Mouse (Mus musculus) testis, adult 2 months (tissue): Measurements from ENCODE around the gene Rarb. TPM values are rescaled to one million over a fixed set of nuclear protein-coding genes. Genes with fewer than 3 reads are reported as not detected.

Experiments
- H3K27ac ChIP-seq: fragments of 200-500 bp; 2 replicates; pipeline ENCODE4 v1.5.1; 2012; ENCODE audit warnings: low read depth, low read length; ENCODE audit not compliant: control insufficient read depth, insufficient read depth
- H3K27me3 ChIP-seq: fragments of 200-500 bp; 2 replicates; pipeline ENCODE4 v1.6.1; 2012; ENCODE audit warnings: mild to moderate bottlenecking, low read length, moderate library complexity; ENCODE audit not compliant: control insufficient read depth, insufficient read depth
- H3K36me3 ChIP-seq: fragments of 200-500 bp; 2 replicates; pipeline ENCODE4 v1.6.1; 2012; ENCODE audit warnings: mild to moderate bottlenecking, low read length; ENCODE audit not compliant: control insufficient read depth, insufficient read depth
- H3K4me1 ChIP-seq: fragments of 200-500 bp; 2 replicates; pipeline ENCODE4 v1.6.1; 2012; ENCODE audit warnings: low read length; ENCODE audit not compliant: control insufficient read depth, insufficient read depth
- H3K4me3 ChIP-seq: fragments of 200-500 bp; 2 replicates; pipeline ENCODE4 v1.5.1; 2012; ENCODE audit warnings: low read depth, mild to moderate bottlenecking, low read length, moderate library complexity, mixed read lengths; ENCODE audit not compliant: control insufficient read depth
- CTCF ChIP-seq: fragments of 200-500 bp; IDR thresholded peaks from 2 replicates; pipeline ENCODE4 v1.5.1; 2012; ENCODE audit warnings: low read depth, mild to moderate bottlenecking, inconsistent platforms, low read length, moderate library complexity; ENCODE audit not compliant: control insufficient read depth, insufficient read depth, insufficient replicate concordance
- POLR2A ChIP-seq: fragments of 200-500 bp; IDR thresholded peaks from 2 replicates; pipeline ENCODE4 v1.6.1; 2012; ENCODE audit warnings: low read depth, mild to moderate bottlenecking, inconsistent platforms, low read length, moderate library complexity; ENCODE audit not compliant: control insufficient read depth
- polyA plus RNA-seq: library from polyadenylated mRNA; depleted of rRNA; stranded (reverse); fragments of >200 nt; gene quantifications from 2 replicates; pipeline ENCODE4 v1.2.3, GENCODE M21; 2012

The Rarb gene
- polyA plus RNA-seq, 1 experiment = 5.6 TPM

GRCm38 (mm10) chr14:16480621-16481020 is 338.3 kb downstream of the Rarb start:
- H3K4me1 ChIP-seq = no peaks in the 10 kb centered on the region
- no peaks in the 10 kb centered on the region for H3K36me3 ChIP-seq
- no peak overlapping the region for H3K4me3 ChIP-seq
- TF ChIP-seq CTCF = no peak
- TF ChIP-seq POLR2A = no peak
- no peaks in the 10 kb centered on the region for H3K27me3 ChIP-seq
- H3K27ac ChIP-seq = no peak overlapping the region

- Histone ChIP-seq H3K27me3 (no peaks in the 10 kb centered on the region), H3K27ac (no peak overlapping the region), H3K4me1 (no peaks in the 10 kb centered on the region), H3K36me3 (no peaks in the 10 kb centered on the region), H3K4me3 (no peak overlapping the region)
- no peak for TF ChIP-seq POLR2A
- no peak for TF ChIP-seq CTCF
Measured at GRCm38 (mm10) chr14:16479521-16479920, 339.4 kb downstream of the Rarb start.

- H3K36me3 ChIP-seq = no peaks in the 10 kb centered on the region
- no peak for TF ChIP-seq CTCF
- no peak for TF ChIP-seq POLR2A
Measured at GRCm38 (mm10) chr14:16478606-16479323, 340.2 kb downstream of the Rarb start.

GRCm38 (mm10) chr14:16448269-16448987 is 370.5 kb downstream of the Rarb start:
- H3K4me3 ChIP-seq = no peak overlapping the region
- H3K4me1 ChIP-seq = no peaks in the 10 kb centered on the region

More at GRCm38 (mm10) chr14:16478606-16479323, 340.2 kb downstream of the Rarb start:
- Histone ChIP-seq H3K4me3 (no peak overlapping the region), H3K4me1 (no peaks in the 10 kb centered on the region), H3K27ac (no peak overlapping the region), H3K27me3 (no peaks in the 10 kb centered on the region)

GRCm38 (mm10) chr14:16447587-16447986 is 371.4 kb downstream of the Rarb start:
- TF ChIP-seq CTCF (peak; percentile 33; the same call in 1 of the 2 replicates), POLR2A (no peak)
- no peak overlapping the region for H3K27ac ChIP-seq
- H3K27me3 ChIP-seq = no peaks in the 10 kb centered on the region
- H3K4me1 ChIP-seq = no peaks in the 10 kb centered on the region
- no peak overlapping the region for H3K4me3 ChIP-seq
- no peaks in the 10 kb centered on the region for H3K36me3 ChIP-seq

More at GRCm38 (mm10) chr14:16448269-16448987, 370.5 kb downstream of the Rarb start:
- H3K36me3 ChIP-seq = no peaks in the 10 kb centered on the region
- TF ChIP-seq CTCF (no peak), POLR2A (no peak)
- H3K27ac ChIP-seq = no peak overlapping the region
- H3K27me3 ChIP-seq = no peaks in the 10 kb centered on the region

GRCm38 (mm10) chr14:16444859-16445258 is 374.1 kb downstream of the Rarb start:
- Histone ChIP-seq H3K4me1 (no peaks in the 10 kb centered on the region), H3K36me3 (no peaks in the 10 kb centered on the region), H3K27ac (no peak overlapping the region), H3K27me3 (no peaks in the 10 kb centered on the region), H3K4me3 (no peak overlapping the region)
- TF ChIP-seq CTCF (no peak), POLR2A (no peak)

GRCm38 (mm10) chr14:16439385-16440126 is 379.4 kb downstream of the Rarb start:
- Histone ChIP-seq H3K27me3 (no peaks in the 10 kb centered on the region), H3K27ac (no peak overlapping the region), H3K36me3 (no peaks in the 10 kb centered on the region), H3K4me3 (no peak overlapping the region), H3K4me1 (no peaks in the 10 kb centered on the region)
- TF ChIP-seq CTCF = no peak
- TF ChIP-seq POLR2A = no peak
